Mouse (Mus musculus) liver, postnatal 0 days (tissue): ENCODE data around the gene Iqsec3. TPM values are rescaled to one million over a fixed set of nuclear protein-coding genes. Genes with fewer than 3 reads are reported as not detected.
A peak's percentile ranks its signal among the peaks of the same experiment; 100 is the strongest.

Source experiments
- ATAC-seq: fragments of 200-750 bp; cut with Nextera tagmentation; 2 replicates; pipeline ENCODE4 v1.8.0; 2017; ENCODE audit warnings: mild to moderate bottlenecking, moderate library complexity
- DNase-seq: peaks from one replicate; pipeline ENCODE4 v3.0.0-alpha.2; 2016
- H3K27ac ChIP-seq: fragments of 300-500 bp; sonication (generic); 2 replicates; pipeline ENCODE4 v1.5.1; 2014; ENCODE audit warnings: antibody characterized with exemption, moderate library complexity, mild to moderate bottlenecking, low read depth
- H3K27me3 ChIP-seq: fragments of 300-500 bp; sonication (generic); 2 replicates; pipeline ENCODE4 v1.6.1; 2014; ENCODE audit warnings: low read length, control low read depth, mixed read lengths; ENCODE audit not compliant: insufficient read depth
- H3K36me3 ChIP-seq: fragments of 300-500 bp; sonication (generic); replicated peaks from 2 replicates; pipeline ENCODE4 v1.6.1; 2014; ENCODE audit warnings: mild to moderate bottlenecking, control low read depth, low read length, moderate library complexity, mixed read lengths; ENCODE audit not compliant: insufficient read depth
- H3K4me1 ChIP-seq: fragments of 300-500 bp; sonication (generic); 2 replicates; pipeline ENCODE4 v1.6.1; 2014; ENCODE audit warnings: antibody characterized with exemption, mild to moderate bottlenecking, control low read depth; ENCODE audit not compliant: insufficient read depth
- H3K4me2 ChIP-seq: fragments of 300-500 bp; sonication (generic); 2 replicates; pipeline ENCODE4 v1.6.1; 2014; ENCODE audit warnings: low read depth, mild to moderate bottlenecking, low read length, moderate library complexity, mixed read lengths
- H3K4me3 ChIP-seq: fragments of 300-500 bp; sonication (generic); 2 replicates; pipeline ENCODE4 v1.5.1; 2014; ENCODE audit warnings: low read depth, low read length
- H3K9ac ChIP-seq: fragments of 300-500 bp; sonication (generic); replicated peaks from 2 replicates; pipeline ENCODE4 v1.6.1; 2014; ENCODE audit warnings: mild to moderate bottlenecking, moderate library complexity
- H3K9me3 ChIP-seq: fragments of 300-500 bp; sonication (generic); 2 replicates; pipeline ENCODE4 v1.6.1; 2016; ENCODE audit warnings: mild to moderate bottlenecking, control low read depth, low read length, mixed read lengths
- CTCF ChIP-seq: sonication (generic); IDR thresholded peaks from 2 replicates; pipeline ENCODE4 v1.5.1; 2016; ENCODE audit warnings: antibody characterized with exemption, low read depth
- EP300 ChIP-seq: IDR thresholded peaks from 2 replicates; pipeline ENCODE4 v1.6.1; 2016; ENCODE audit warnings: antibody characterized with exemption, low read depth, mild to moderate bottlenecking
- WGBS: fragments of 180-500 bp; shearing (Covaris S2); extraction: QIAGEN DNeasy Blood & Tissue Kit; methylation state at CpG from one replicate; pipeline ENCODE4 v1.1.7; 2014; ENCODE audit not compliant: insufficient replicate concordance; 5-methylcytosine and 5-hydroxymethylcytosine counted together
- polyA plus RNA-seq: library from polyadenylated mRNA; unstranded; fragments of >200 nt; fragmentation: Nextera tagmentation; extraction: Ambion mirVana; gene quantifications from 2 replicates; pipeline ENCODE4 v1.2.1, GENCODE M21; 2015

Iqsec3 gene
- polyA plus RNA-seq, 1 experiment from 2014 or later, result not detected

GRCm38 (mm10) chr6:121510381-121510780 is 36.9 kb upstream of the Iqsec3 start:
- Histone ChIP-seq H3K27ac (no peak overlapping the region), H3K9ac (no peak overlapping the region), H3K36me3 (no peaks in the 10 kb centered on the region), H3K27me3 (no peaks in the 10 kb centered on the region), H3K4me2 (no peak overlapping the region), H3K4me3 (no peak overlapping the region), H3K4me1 (no peaks in the 10 kb centered on the region), H3K9me3 (no peaks in the 10 kb centered on the region)
- ATAC-seq (no peak), DNase-seq (no peak)
- no peak for TF ChIP-seq EP300
- TF ChIP-seq CTCF, result no peak
- 81% methylated on average over 3 of the region's 3 CpGs for WGBS

- 68% methylated on average over 7 of the region's 7 CpGs for WGBS
These were observed 36.4 kb upstream of the Iqsec3 start for GRCm38 (mm10) chr6:121509871-121510270.

GRCm38 (mm10) chr6:121508266-121508665 is 34.8 kb upstream of the Iqsec3 start:
- ATAC-seq, result no peak
- WGBS, result 70% methylated on average over 5 of the region's 5 CpGs

More at GRCm38 (mm10) chr6:121509871-121510270, 36.4 kb upstream of the Iqsec3 start:
- Histone ChIP-seq H3K9ac (no peak overlapping the region), H3K4me1 (no peaks in the 10 kb centered on the region), H3K9me3 (no peaks in the 10 kb centered on the region), H3K4me2 (no peak overlapping the region), H3K27me3 (no peaks in the 10 kb centered on the region), H3K4me3 (no peak overlapping the region), H3K36me3 (no peaks in the 10 kb centered on the region), H3K27ac (no peak overlapping the region)
- no peak for TF ChIP-seq EP300
- ATAC-seq, result no peak
- no peak for DNase-seq

GRCm38 (mm10) chr6:121501044-121501638 is 27.7 kb upstream of the Iqsec3 start:
- Histone ChIP-seq H3K36me3 (no peaks in the 10 kb centered on the region), H3K9ac (no peak overlapping the region), H3K27me3 (no peaks in the 10 kb centered on the region), H3K4me2 (no peak overlapping the region), H3K9me3 (no peaks in the 10 kb centered on the region), H3K4me1 (no peaks in the 10 kb centered on the region), H3K4me3 (no peak overlapping the region), H3K27ac (no peak overlapping the region)
- TF ChIP-seq CTCF, result no peak
- DNase-seq (no peak), ATAC-seq (no peak)
- WGBS, result 60% methylated on average over 3 of the region's 3 CpGs

More at GRCm38 (mm10) chr6:121508266-121508665, 34.8 kb upstream of the Iqsec3 start:
- no peak overlapping the region for H3K4me2 ChIP-seq
- TF ChIP-seq EP300 (no peak), CTCF (peak; percentile 41)
- DNase-seq, result no peak
- H3K9ac ChIP-seq, result no peak overlapping the region
- no peaks in the 10 kb centered on the region for H3K4me1 ChIP-seq
- no peak overlapping the region for H3K4me3 ChIP-seq
- no peaks in the 10 kb centered on the region for H3K27me3 ChIP-seq
- no peak overlapping the region for H3K27ac ChIP-seq
- no peaks in the 10 kb centered on the region for H3K36me3 ChIP-seq
- no peaks in the 10 kb centered on the region for H3K9me3 ChIP-seq

GRCm38 (mm10) chr6:121499856-121500255 is 26.4 kb upstream of the Iqsec3 start:
- DNase-seq (no peak), ATAC-seq (no peak)
- H3K9ac ChIP-seq, result no peak overlapping the region
- TF ChIP-seq EP300 (no peak), CTCF (no peak)
- H3K36me3 ChIP-seq, result no peaks in the 10 kb centered on the region
- no peak overlapping the region for H3K4me2 ChIP-seq
- H3K4me3 ChIP-seq, result no peak overlapping the region
- no peak overlapping the region for H3K27ac ChIP-seq
- H3K27me3 ChIP-seq, result no peaks in the 10 kb centered on the region
- 55% methylated on average over 3 of the region's 3 CpGs for WGBS
- H3K4me1 ChIP-seq, result no peaks in the 10 kb centered on the region
- H3K9me3 ChIP-seq, result no peaks in the 10 kb centered on the region

- WGBS, result 18% methylated on average over 9 of the region's 9 CpGs
- no peak overlapping the region for H3K9ac ChIP-seq
- no peak for DNase-seq
- no peak overlapping the region for H3K4me3 ChIP-seq
- no peak overlapping the region for H3K27ac ChIP-seq
- H3K4me1 ChIP-seq, result no peaks in the 10 kb centered on the region
- no peaks in the 10 kb centered on the region for H3K9me3 ChIP-seq
- ATAC-seq, result no peak
- H3K27me3 ChIP-seq, result no peaks in the 10 kb centered on the region
- no peak overlapping the region for H3K4me2 ChIP-seq
- no peak for TF ChIP-seq EP300
- TF ChIP-seq CTCF, result no peak
- no peaks in the 10 kb centered on the region for H3K36me3 ChIP-seq
These were observed 25.5 kb upstream of the Iqsec3 start for GRCm38 (mm10) chr6:121498819-121499535.
